Mouse (Mus musculus): Measurements from ENCODE around the gene Olfr922. TPM values are rescaled to one million over a fixed set of nuclear protein-coding genes. Genes with fewer than 3 reads are reported as not detected.

The Olfr922 gene
- not detected in 2 replicates for polyA plus RNA-seq (2012; rRNA removed; ENCODE audit: low replicate concordance)

DNA sequence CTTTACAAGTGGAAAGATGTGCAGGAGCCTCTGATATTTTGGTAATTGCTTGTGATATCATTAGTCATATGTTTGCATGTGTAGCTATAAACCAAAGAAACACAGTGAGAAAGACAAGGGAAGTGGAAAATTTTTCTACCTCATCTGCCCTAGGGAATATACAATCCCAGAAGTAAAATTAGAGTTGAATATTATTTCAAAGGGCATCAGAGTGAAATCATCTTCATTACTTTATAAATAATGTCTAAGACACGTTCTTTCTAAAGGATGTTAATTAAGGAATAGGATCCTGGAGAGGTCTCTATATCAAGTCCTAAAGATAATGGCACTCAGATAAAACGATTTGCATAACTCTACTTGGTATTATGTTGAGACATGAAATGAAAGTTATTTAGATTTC, at the start of gene Olfr922:
Gene Olfr922 (plus strand): TSS at position 301 of the 400 bp plus-strand sequence.

DNA sequence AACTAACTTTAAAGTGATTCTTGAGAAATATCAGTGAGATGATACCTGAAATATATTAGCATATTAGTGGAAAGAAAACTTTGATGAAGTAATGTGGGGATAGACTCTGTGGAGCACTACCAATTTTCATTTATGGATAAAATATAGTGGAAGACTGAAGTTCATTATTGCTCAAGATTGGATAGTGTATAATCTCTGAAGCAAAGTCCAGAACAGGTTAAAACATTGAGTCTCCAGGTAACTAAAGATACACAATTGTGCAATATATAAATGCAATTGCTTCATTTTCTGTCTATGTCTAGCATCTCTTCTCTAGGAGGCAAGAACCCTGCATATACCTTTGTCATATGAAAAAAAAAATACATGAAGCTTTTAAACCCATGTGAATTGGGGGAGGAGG, 41.6 kb upstream of the Olfr922 start, which contains the start of gene Olfr921:
Gene Olfr921 (plus strand): TSS at position 301 of the 400 bp plus-strand sequence.

DNA sequence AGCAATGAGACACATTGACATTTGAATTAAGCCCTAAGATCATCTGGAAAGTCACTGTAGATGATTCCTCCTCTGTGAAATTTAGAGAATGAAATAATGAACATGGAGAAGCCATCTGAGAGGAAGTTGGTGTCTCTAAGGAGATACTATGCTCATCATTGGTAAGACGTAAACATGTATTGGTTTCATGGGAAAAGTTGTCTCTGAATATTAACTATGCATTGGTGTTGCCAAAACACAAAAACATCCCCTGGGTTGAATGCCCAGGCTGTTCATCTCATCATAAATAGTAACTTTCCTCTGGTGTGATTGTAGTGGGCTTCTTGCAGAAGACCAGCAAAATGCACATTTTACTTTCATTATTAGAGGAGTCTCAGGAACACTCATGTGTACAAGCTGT, 11.8 kb downstream of the Olfr922 start, which contains the start of gene Olfr923:
Gene Olfr923 (plus strand): TSS at position 301 of the 400 bp plus-strand sequence.

DNA sequence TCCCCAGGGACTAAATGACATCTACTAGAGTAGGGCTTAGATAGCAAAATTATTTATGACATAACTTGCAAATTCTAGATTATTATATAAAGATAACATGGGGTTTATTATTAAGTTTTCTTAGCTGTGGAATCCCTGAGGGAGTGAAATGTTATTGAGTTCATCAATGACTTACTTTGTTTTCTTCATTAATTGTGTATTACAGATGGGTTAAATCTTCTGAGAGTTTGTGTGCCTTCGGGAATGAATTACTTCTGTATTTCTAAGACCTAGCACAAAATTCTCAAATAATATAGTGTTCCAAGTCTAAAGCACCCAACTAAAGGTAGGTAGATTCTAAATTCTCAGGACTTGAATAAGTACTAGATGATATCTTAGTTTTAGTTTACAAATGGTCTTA, 29.7 kb downstream of the Olfr922 start, which contains the start of gene Olfr924:
Gene Olfr924 (plus strand): TSS at position 301 of the 400 bp plus-strand sequence.

DNA sequence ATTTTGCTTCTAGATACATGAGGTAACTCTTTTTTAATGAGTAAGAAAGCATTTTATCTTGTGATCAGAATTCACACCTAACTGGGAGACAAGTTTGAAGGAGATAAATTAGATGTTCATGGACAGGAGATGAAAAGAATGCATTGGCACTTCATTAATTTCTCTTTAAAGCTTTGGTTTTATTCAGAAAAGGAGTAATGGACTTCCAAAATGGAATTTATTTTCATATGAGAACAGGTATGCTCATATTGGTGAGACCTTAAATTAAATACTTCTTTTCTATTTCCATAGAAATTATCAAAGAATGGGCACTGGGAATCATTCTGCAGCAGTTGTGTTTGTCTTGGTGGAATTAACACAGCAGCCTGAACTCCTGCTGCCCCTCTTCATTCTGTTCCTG, 40.3 kb downstream of the Olfr922 start, which contains the start of gene Olfr26:
Gene Olfr26 (plus strand): TSS at position 301 of the 400 bp plus-strand sequence.

Other genes starting within 250 kb of the Olfr922 start
- not detected in 2 replicates for gene Olfr912, start 234.4 kb upstream of the Olfr922 start, polyA plus RNA-seq (2012; rRNA removed; ENCODE audit: low replicate concordance)
- not detected in 2 replicates for gene Olfr913, start 221.9 kb upstream of the Olfr922 start, polyA plus RNA-seq (2012; rRNA removed; ENCODE audit: low replicate concordance)
- gene Olfr914, start 209.5 kb upstream of the Olfr922 start, polyA plus RNA-seq (2012; rRNA removed; ENCODE audit: low replicate concordance): not detected in 2 replicates
- not detected in 2 replicates for gene Olfr916, start 154.7 kb upstream of the Olfr922 start, polyA plus RNA-seq (2012; rRNA removed; ENCODE audit: low replicate concordance)
- not detected in 2 replicates for gene Olfr917, start 148.8 kb upstream of the Olfr922 start, polyA plus RNA-seq (2012; rRNA removed; ENCODE audit: low replicate concordance)
- gene Olfr918, start 140.0 kb upstream of the Olfr922 start, polyA plus RNA-seq (2012; rRNA removed; ENCODE audit: low replicate concordance): not detected in 2 replicates
- gene Olfr919, start 110.9 kb upstream of the Olfr922 start, polyA plus RNA-seq (2012; rRNA removed; ENCODE audit: low replicate concordance): not detected in 2 replicates
- gene Vwa5a, start 96.3 kb upstream of the Olfr922 start, polyA plus RNA-seq (2012; rRNA removed; ENCODE audit: low replicate concordance): 3.4 and 4.1 TPM in 2 replicates
- 0.02 TPM in 1 of 2 replicates, not detected in the other for gene Olfr920, start 62.3 kb upstream of the Olfr922 start, polyA plus RNA-seq (2012; rRNA removed; ENCODE audit: low replicate concordance)
- gene Olfr921, start 41.5 kb upstream of the Olfr922 start, polyA plus RNA-seq (2012; rRNA removed; ENCODE audit: low replicate concordance): not detected in 2 replicates
- not detected in 2 replicates for gene Olfr923, start 11.9 kb downstream of the Olfr922 start, polyA plus RNA-seq (2012; rRNA removed; ENCODE audit: low replicate concordance)
- not detected in 2 replicates for gene Olfr924, start 29.8 kb downstream of the Olfr922 start, polyA plus RNA-seq (2012; rRNA removed; ENCODE audit: low replicate concordance)
- not detected in 2 replicates for gene Olfr26, start 40.4 kb downstream of the Olfr922 start, polyA plus RNA-seq (2012; rRNA removed; ENCODE audit: low replicate concordance)
- not detected in 2 replicates for gene Olfr926, start 62.5 kb downstream of the Olfr922 start, polyA plus RNA-seq (2012; rRNA removed; ENCODE audit: low replicate concordance)
- not detected in 2 replicates for gene Olfr930, start 115.2 kb downstream of the Olfr922 start, polyA plus RNA-seq (2012; rRNA removed; ENCODE audit: low replicate concordance)
- not detected in 2 replicates for gene Olfr933, start 157.7 kb downstream of the Olfr922 start, polyA plus RNA-seq (2012; rRNA removed; ENCODE audit: low replicate concordance)
- not detected in 2 replicates for gene Olfr934, start 173.7 kb downstream of the Olfr922 start, polyA plus RNA-seq (2012; rRNA removed; ENCODE audit: low replicate concordance)
- not detected in 2 replicates for gene Olfr935, start 185.1 kb downstream of the Olfr922 start, polyA plus RNA-seq (2012; rRNA removed; ENCODE audit: low replicate concordance)
- gene Olfr146, start 208.8 kb downstream of the Olfr922 start, polyA plus RNA-seq (2012; rRNA removed; ENCODE audit: low replicate concordance): not detected in 2 replicates